9 mouse cellular contexts compared by ENCODE assay signal in genomic region chrX:103287846-103288377, GRCm38 (mm10). TPM values are rescaled to one million over a fixed set of nuclear protein-coding genes. Genes with fewer than 3 reads are reported as not detected.
A peak's percentile ranks its signal among the peaks of the same experiment; 100 is the strongest.
DNase-seq lines count a peak whose midpoint lies in the region; ATAC-seq lines count a peak whose summit lies in the region.
"Had no signal": no experiment of that assay in that cellular context is flagged by ENCODE, and none has a peak within 500 bp of the region (broad histone marks: within the 10 kb centered on the region; RNA-seq: fewer than 3 reads in every experiment).

No protein-coding gene starts in this region.

- peaks cover 33% of the 10 kb centered on the region for H3K27me3 ChIP-seq in liver, embryonic 11.5 days (replicated peaks; ENCODE audit: control insufficient read depth, insufficient read depth, low read length)
- H3K27me3 ChIP-seq in liver, embryonic 12.5 days (replicated peaks) = peaks cover 35% of the 10 kb centered on the region
- no peaks in the 10 kb centered on the region for H3K27me3 ChIP-seq in intestine, embryonic 15.5 days (replicated peaks)
- H3K27me3 ChIP-seq in neural tube, embryonic 13.5 days = peaks cover 62% of the 10 kb centered on the region

- H3K9me3 ChIP-seq in liver, embryonic 11.5 days (ENCODE audit: control insufficient read depth, low read length) = no peaks in the 10 kb centered on the region
- no peaks in the 10 kb centered on the region for H3K9me3 ChIP-seq in liver, embryonic 12.5 days (replicated peaks)
- no peaks in the 10 kb centered on the region for H3K9me3 ChIP-seq in intestine, embryonic 15.5 days
- no peaks in the 10 kb centered on the region for H3K9me3 ChIP-seq in neural tube, embryonic 13.5 days

- H3K36me3 ChIP-seq in liver, embryonic 11.5 days (ENCODE audit: control insufficient read depth, insufficient read depth, low read length) = no peaks in the 10 kb centered on the region
- H3K36me3 ChIP-seq in liver, embryonic 12.5 days = no peaks in the 10 kb centered on the region
- H3K36me3 ChIP-seq in intestine, embryonic 15.5 days = no peaks in the 10 kb centered on the region
- no peaks in the 10 kb centered on the region for H3K36me3 ChIP-seq in neural tube, embryonic 13.5 days

- 0 out of 2 replicates have a peak overlapping the region, but pooled peaks have one; percentile 9 for H3K4me2 ChIP-seq in liver, embryonic 11.5 days
- H3K4me2 ChIP-seq in liver, embryonic 12.5 days = no peak overlapping the region
- 0 out of 2 replicates have a peak overlapping the region, but pooled peaks have one; percentile 51 for H3K4me2 ChIP-seq in intestine, embryonic 15.5 days (replicated peaks)
- H3K4me2 ChIP-seq in neural tube, embryonic 13.5 days = no peak overlapping the region

- no peak for ATAC-seq in liver, embryonic 11.5 days (replicated peaks; ENCODE audit: low FRiP score)
- ATAC-seq in liver, embryonic 12.5 days = no peak
- peak; percentile 67; the same call in 1 of the 2 replicates for ATAC-seq in intestine, embryonic 15.5 days
- no peak for ATAC-seq in neural tube, embryonic 13.5 days (ENCODE audit: low read depth)
- ATAC-seq: Patski had no signal

- no peak overlapping the region for H3K4me3 ChIP-seq in liver, embryonic 11.5 days (ENCODE audit: low read depth, low read length)
- no peak overlapping the region for H3K4me3 ChIP-seq in liver, embryonic 12.5 days
- no peak overlapping the region for H3K4me3 ChIP-seq in intestine, embryonic 15.5 days (replicated peaks)
- H3K4me3 ChIP-seq in neural tube, embryonic 13.5 days = no peak overlapping the region

- 24% methylated on average over 10 of the region's 10 CpGs for WGBS in liver, embryonic 11.5 days
- WGBS in liver, embryonic 12.5 days (ENCODE audit: insufficient replicate concordance) = 20% methylated on average over 10 of the region's 10 CpGs
- 30% methylated on average over 10 of the region's 10 CpGs for whole genome bisulfite sequencing in intestine, embryonic 15.5 days
- WGBS in neural tube, embryonic 13.5 days = 29% methylated on average over 10 of the region's 10 CpGs

- DNase-seq in liver, embryonic 11.5 days (ENCODE audit: low spot score) = no peak
- DNase-seq in embryo, embryonic 10 days (ENCODE audit: low spot score) = peak; percentile 18
- no peak for DNase-seq in urinary bladder, postnatal 10 days (ENCODE audit: low spot score)
- DNase-seq in lung, adult 18-20 months = no peak
- DNase-seq: cerebellum, postnatal 25 days had no signal

- H3K27ac ChIP-seq in liver, embryonic 11.5 days (ENCODE audit: low read depth, low read length) = no peak overlapping the region
- H3K27ac ChIP-seq in liver, embryonic 12.5 days = no peak overlapping the region
- no peak overlapping the region for H3K27ac ChIP-seq in intestine, embryonic 15.5 days
- 0 out of 2 replicates have a peak overlapping the region, but pooled peaks have one; percentile 46 for H3K27ac ChIP-seq in neural tube, embryonic 13.5 days (replicated peaks)

- H3K4me1 ChIP-seq in liver, embryonic 11.5 days (replicated peaks; ENCODE audit: control insufficient read depth, insufficient read depth, low read length) = no peaks in the 10 kb centered on the region
- no peaks in the 10 kb centered on the region for H3K4me1 ChIP-seq in liver, embryonic 12.5 days
- no peaks in the 10 kb centered on the region for H3K4me1 ChIP-seq in intestine, embryonic 15.5 days (replicated peaks)
- H3K4me1 ChIP-seq in neural tube, embryonic 13.5 days (replicated peaks) = peaks cover 14% of the 10 kb centered on the region; the same call in 1 of the 2 replicates

- no peak overlapping the region for H3K9ac ChIP-seq in liver, embryonic 11.5 days (ENCODE audit: low read depth, low read length)
- no peak overlapping the region for H3K9ac ChIP-seq in liver, embryonic 12.5 days
- no peak overlapping the region for H3K9ac ChIP-seq in intestine, embryonic 15.5 days
- H3K9ac ChIP-seq in neural tube, embryonic 13.5 days = no peak overlapping the region

RNA-seq across cellular contexts. Expression of gene Cdx4, which starts 33.3 kb away (rescaled TPM):
- not detected in 2 replicates for polyA plus RNA-seq in liver, embryonic 11.5 days (2014; fragmentation: Nextera tagmentation; extraction: Ambion mirVana)
- not detected in 2 replicates for polyA plus RNA-seq in liver, embryonic 12.5 days (2016; fragmentation: Nextera tagmentation; extraction: Ambion mirVana)
- polyA plus RNA-seq in intestine, embryonic 15.5 days (2015; fragmentation: Nextera tagmentation; extraction: Ambion mirVana) = not detected in 2 replicates
- not detected in 2 replicates for polyA plus RNA-seq in neural tube, embryonic 13.5 days (2015; fragmentation: Nextera tagmentation; extraction: Ambion mirVana)
- polyA plus RNA-seq: Patski had no signal

Comparison
In these comparisons a context has a peak if more than half of its experiments do, and no peak if none do; other contexts are left out.
1. H3K4me2 ChIP-seq: peak in liver, embryonic 11.5 days (single experiment) and intestine, embryonic 15.5 days (single experiment); none in liver, embryonic 12.5 days (single experiment) and neural tube, embryonic 13.5 days (single experiment).